Mouse (Mus musculus): ENCODE measurements around the gene Rad23a. TPM values are rescaled to one million over a fixed set of nuclear protein-coding genes. Genes with fewer than 3 reads are reported as not detected.

The Rad23a gene
- total RNA-seq, 2 experiments from 2014 or later, result 57.0 to 60.1 TPM

Small RNAs within 50 kb of the gene (microRNA-seq; reads per million reads assigned to microRNA genes)
- 17.0 reads per million, percentile 37 among the genes with 10 or more reads in this experiment for gene Mir7069

Other genes with a start within 250 kb of the Rad23a start
- gene Ier2, start 177.8 kb downstream of the Rad23a start, total RNA-seq (2021), result 10 to 100 TPM; 10.9 to 12.3 TPM
- 100 to 1,000 TPM; 103 to 106 TPM for gene Trmt1, start 154.4 kb downstream of the Rad23a start, total RNA-seq (2021)
- 10 to 100 TPM; 77.0 to 77.9 TPM for gene Nacc1, start 152.8 kb downstream of the Rad23a start, total RNA-seq (2021)
- gene Lyl1, start 139.2 kb downstream of the Rad23a start, total RNA-seq (2021), result 1 to 10 TPM; 4.3 to 4.5 TPM
- under 1 TPM in 1 of 2 experiments, not detected in 1; 0.51 TPM for gene G430095P16Rik, start 117.7 kb downstream of the Rad23a start, total RNA-seq (2021)
- 100 to 1,000 TPM; 397 to 441 TPM for gene Nfix, start 40.3 kb downstream of the Rad23a start, total RNA-seq (2021)
- 1 to 10 TPM; 7.4 to 8.3 TPM for gene Dand5, start 17.8 kb downstream of the Rad23a start, total RNA-seq (2021)
- 10 to 100 TPM; 20.6 to 21.3 TPM for gene Gadd45gip1, start 9.1 kb downstream of the Rad23a start, total RNA-seq (2021)
- gene Calr, start 6.3 kb upstream of the Rad23a start, total RNA-seq (2021), result 100 to 1,000 TPM; 455 to 481 TPM
- 10 to 100 TPM; 59.5 to 65.8 TPM for gene Farsa, start 16.3 kb upstream of the Rad23a start, total RNA-seq (2021)
- gene Syce2, start 31.4 kb upstream of the Rad23a start, total RNA-seq (2021), result 10 to 100 TPM; 19.3 to 22.8 TPM
- 10 to 100 TPM; 29.4 to 36.6 TPM for gene Gcdh, start 53.3 kb upstream of the Rad23a start, total RNA-seq (2021)
- not detected for gene Klf1, start 61.3 kb upstream of the Rad23a start, total RNA-seq (2021)
- 1 to 10 TPM; 2.5 to 2.9 TPM for gene Dnase2a, start 67.9 kb upstream of the Rad23a start, total RNA-seq (2021)
- gene Mast1, start 96.7 kb upstream of the Rad23a start, total RNA-seq (2021), result 100 to 1,000 TPM; 183 to 187 TPM
- 1 to 10 TPM; 4.2 to 4.6 TPM for gene Rtbdn, start 106.3 kb upstream of the Rad23a start, total RNA-seq (2021)
- not detected for gene Gm49661, start 128.8 kb upstream of the Rad23a start, total RNA-seq (2021)
- gene Prdx2, start 128.9 kb upstream of the Rad23a start, total RNA-seq (2021), result 100 to 1,000 TPM; 507 to 518 TPM
- gene Rnaseh2a, start 129.1 kb upstream of the Rad23a start, total RNA-seq (2021), result 10 to 100 TPM; 41.0 to 44.2 TPM
- gene Junb, start 138.1 kb upstream of the Rad23a start, total RNA-seq (2021), result 10 to 100 TPM; 29.9 to 33.0 TPM
- gene Hook2, start 149.9 kb upstream of the Rad23a start, total RNA-seq (2021), result 10 to 100 TPM; 13.4 to 13.9 TPM
- gene Best2, start 173.9 kb upstream of the Rad23a start, total RNA-seq (2021), result not detected
- 100 to 1,000 TPM; 111 to 113 TPM for gene Asna1, start 184.6 kb upstream of the Rad23a start, total RNA-seq (2021)
- 100 to 1,000 TPM; 139 to 145 TPM for gene Trir, start 186.2 kb upstream of the Rad23a start, total RNA-seq (2021)
- 100 to 1,000 TPM; 168 to 193 TPM for gene Tnpo2, start 196.2 kb upstream of the Rad23a start, total RNA-seq (2021)
- gene Fbxw9, start 219.4 kb upstream of the Rad23a start, total RNA-seq (2021), result 10 to 100 TPM; 60.1 to 63.5 TPM
- gene Gm5741, start 227.3 kb upstream of the Rad23a start, total RNA-seq (2021), result not detected
- 10 to 100 TPM; 72.3 to 78.4 TPM for gene Dhps, start 231.1 kb upstream of the Rad23a start, total RNA-seq (2021)
- 10 to 100 TPM; 54.3 to 60.4 TPM for gene Wdr83os, start 240.1 kb upstream of the Rad23a start, total RNA-seq (2021)
- gene Wdr83, start 240.6 kb upstream of the Rad23a start, total RNA-seq (2021), result 10 to 100 TPM; 24.8 to 28.9 TPM
- gene Man2b1, start 242.6 kb upstream of the Rad23a start, total RNA-seq (2021), result 10 to 100 TPM; 35.6 to 37.2 TPM

Measured in left cerebral cortex, postnatal 10 days (tissue).